Mouse (Mus musculus) C2C12 (cell line): ENCODE data around the gene Pcbp2. TPM values are rescaled to one million over a fixed set of nuclear protein-coding genes. Genes with fewer than 3 reads are reported as not detected.

Source experiments
- H3K27me3 ChIP-seq: one replicate; pipeline ENCODE4 v1.6.1; 2011; ENCODE audit not compliant: control insufficient read depth, insufficient read depth, insufficient read length
- H3K36me3 ChIP-seq: one replicate; pipeline ENCODE4 v1.6.1; 2011; ENCODE audit not compliant: control insufficient read depth, insufficient read depth
- H3K4me3 ChIP-seq: one replicate; pipeline ENCODE4 v1.5.1; 2011; ENCODE audit warnings: mild to moderate bottlenecking, control low read depth; ENCODE audit not compliant: poor library complexity, insufficient read depth, severe bottlenecking
- H3K79me2 ChIP-seq: one replicate; pipeline ENCODE4 v1.6.1; 2011; ENCODE audit not compliant: control insufficient read depth, insufficient read depth
- H3K79me3 ChIP-seq: one replicate; pipeline ENCODE4 v1.6.1; 2011; ENCODE audit warnings: low read depth, control low read depth
- H3ac ChIP-seq: one replicate; pipeline ENCODE3; 2011; ENCODE audit warnings: low read depth; ENCODE audit not compliant: control insufficient read depth, insufficient read length
- CEBPB ChIP-seq: IDR thresholded peaks from one replicate; pipeline ENCODE4 v1.6.1; 2011; ENCODE audit warnings: low read depth, mild to moderate bottlenecking, control low read depth, moderate library complexity
- CTCF ChIP-seq: IDR thresholded peaks from one replicate; pipeline ENCODE4 v1.5.1; 2011; ENCODE audit not compliant: control insufficient read depth, insufficient read depth, insufficient read length
- FOSL1 ChIP-seq: IDR thresholded peaks from one replicate; pipeline ENCODE4 v1.8.0; 2011; ENCODE audit warnings: mild to moderate bottlenecking, low read length; ENCODE audit not compliant: poor library complexity, insufficient read depth, severe bottlenecking
- MAX ChIP-seq: IDR thresholded peaks from one replicate; pipeline ENCODE4 v1.6.1; 2011; ENCODE audit warnings: mild to moderate bottlenecking, control low read depth
- MYOD1 ChIP-seq: IDR thresholded peaks from one replicate; pipeline ENCODE4 v1.6.1; 2011; ENCODE audit warnings: low read depth; ENCODE audit not compliant: control insufficient read depth, insufficient read length
- MYOG ChIP-seq: IDR thresholded peaks from one replicate; pipeline ENCODE4 v1.6.1; 2011; ENCODE audit not compliant: control insufficient read depth, insufficient read length; ENCODE audit errors: extremely low read depth
- USF1 ChIP-seq: IDR thresholded peaks from one replicate; pipeline ENCODE4 v1.6.1; 2011; ENCODE audit warnings: low read depth, mild to moderate bottlenecking, control low read depth, moderate library complexity
- polyA plus RNA-seq: library from polyadenylated mRNA; unstranded; fragments of >200 nt; fragmentation: generic; extraction: Trizol; gene quantifications from one replicate; pipeline ENCODE4 v1.2.1, GENCODE M21; 2012; ENCODE audit warnings: missing spikeins

Pcbp2 gene
- polyA plus RNA-seq, 1 experiment = 1,132 TPM

DNA sequence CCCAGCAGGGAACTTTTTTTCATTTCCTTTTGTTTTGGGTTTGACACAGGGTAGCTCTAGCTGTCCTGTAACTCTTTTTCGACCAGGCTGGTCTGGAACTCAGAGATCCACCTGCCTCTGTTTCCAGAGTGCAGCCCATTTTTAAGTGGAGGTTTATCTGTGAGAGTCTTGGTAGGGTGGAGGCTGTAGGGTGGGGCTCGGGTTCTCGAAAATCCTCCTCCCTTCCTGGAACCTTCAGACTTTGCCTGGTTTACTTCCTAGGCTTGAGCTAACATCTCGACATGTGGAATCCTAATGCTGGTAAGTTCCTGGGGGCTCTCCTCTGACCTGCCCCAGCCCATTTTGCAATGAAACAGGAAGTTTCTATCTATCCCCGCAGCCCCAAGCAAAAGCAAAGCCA, 10.5 kb upstream of the Pcbp2 start:
- Histone ChIP-seq H3K27me3 (no peaks in the 10 kb centered on the region), H3K79me2 (peaks cover 35% of the 10 kb centered on the region), H3K79me3 (peaks cover 14% of the 10 kb centered on the region), H3K36me3 (peaks cover 20% of the 10 kb centered on the region), H3ac (no peak overlapping the region), H3K4me3 (peak overlapping the region; percentile 55)
- TF ChIP-seq FOSL1 (no peak), CTCF (no peak), MYOG (no peak), CEBPB (no peak), MAX (no peak), MYOD1 (no peak), USF1 (no peak)

- Histone ChIP-seq H3ac (no peak overlapping the region), H3K36me3 (peaks cover 25% of the 10 kb centered on the region), H3K27me3 (no peaks in the 10 kb centered on the region), H3K79me3 (peaks cover 14% of the 10 kb centered on the region), H3K79me2 (peaks cover 35% of the 10 kb centered on the region), H3K4me3 (peak overlapping the region; percentile 55)
- TF ChIP-seq CTCF = no peak
- no peak for TF ChIP-seq CEBPB
- no peak for TF ChIP-seq FOSL1
- TF ChIP-seq MAX = no peak
- TF ChIP-seq USF1 = no peak
- TF ChIP-seq MYOG = no peak
- TF ChIP-seq MYOD1 = no peak
These were observed 9.9 kb upstream of the Pcbp2 start for GRCm38 (mm10) chr15:102460409-102460808.

DNA sequence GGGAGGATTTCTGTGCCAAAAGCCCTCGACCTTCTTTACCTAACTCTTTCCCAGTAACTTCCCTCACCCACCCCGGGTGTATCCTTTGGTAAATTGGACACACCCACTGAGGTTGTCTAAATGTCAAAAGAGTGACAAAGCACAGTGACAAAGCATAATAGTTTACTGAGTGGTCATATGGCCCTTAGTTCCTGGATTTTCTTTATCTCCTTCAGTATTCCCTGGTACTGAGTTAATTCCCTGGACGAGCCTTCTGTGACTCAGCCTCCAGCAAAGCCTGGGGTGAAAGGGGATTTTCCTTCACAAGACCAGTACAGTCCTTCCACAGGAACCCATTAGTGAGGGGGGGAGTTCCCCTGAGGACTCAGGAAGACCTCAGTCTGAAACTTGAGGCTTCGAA, 9.4 kb upstream of the Pcbp2 start:
- TF ChIP-seq MYOD1 = no peak
- TF ChIP-seq USF1 = peak; percentile 78
- no peak for TF ChIP-seq MYOG
- no peak for TF ChIP-seq FOSL1
- TF ChIP-seq CEBPB = no peak
- Histone ChIP-seq H3K36me3 (peaks cover 30% of the 10 kb centered on the region), H3K79me2 (peaks cover 35% of the 10 kb centered on the region), H3K4me3 (peak overlapping the region; percentile 55), H3K79me3 (peaks cover 14% of the 10 kb centered on the region), H3ac (no peak overlapping the region), H3K27me3 (no peaks in the 10 kb centered on the region)

GRCm38 (mm10) chr15:102461430-102462075, 8.8 kb upstream of the Pcbp2 start:
- Histone ChIP-seq H3K4me3 (peak overlapping the region; percentile 55), H3ac (no peak overlapping the region), H3K79me2 (peaks cover 35% of the 10 kb centered on the region), H3K79me3 (peaks cover 14% of the 10 kb centered on the region), H3K36me3 (peaks cover 36% of the 10 kb centered on the region), H3K27me3 (no peaks in the 10 kb centered on the region)
- TF ChIP-seq CTCF (no peak), FOSL1 (no peak), CEBPB (no peak), MYOG (no peak), USF1 (no peak)

DNA sequence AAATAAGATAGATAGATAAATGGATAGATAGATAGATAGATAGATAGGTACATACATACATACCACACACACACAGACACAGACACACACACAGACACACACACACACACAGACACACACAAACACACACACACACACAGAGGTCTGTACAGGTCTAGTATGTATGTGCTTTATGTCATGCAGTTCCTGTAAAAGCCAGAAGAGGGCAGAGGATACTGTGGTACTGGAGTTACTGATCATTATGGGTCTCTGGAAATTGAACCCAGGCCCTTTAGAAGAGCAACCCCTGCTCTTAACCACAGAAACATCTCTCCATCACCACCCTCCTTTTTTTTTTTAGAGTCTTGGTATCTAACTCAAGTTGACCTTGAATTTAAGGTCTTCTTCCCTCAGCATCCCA, 6.7 kb upstream of the Pcbp2 start:
- no peaks in the 10 kb centered on the region for H3K27me3 ChIP-seq
- H3K79me2 ChIP-seq = peaks cover 35% of the 10 kb centered on the region
- H3ac ChIP-seq = no peak overlapping the region
- H3K79me3 ChIP-seq = peaks cover 15% of the 10 kb centered on the region
- H3K4me3 ChIP-seq = no peak overlapping the region
- peaks cover 46% of the 10 kb centered on the region for H3K36me3 ChIP-seq
- no peak for TF ChIP-seq MYOD1
- no peak for TF ChIP-seq CEBPB
- no peak for TF ChIP-seq CTCF
- TF ChIP-seq MYOG = no peak
- TF ChIP-seq FOSL1 = no peak
- TF ChIP-seq USF1 = no peak
- no peak for TF ChIP-seq MAX

DNA sequence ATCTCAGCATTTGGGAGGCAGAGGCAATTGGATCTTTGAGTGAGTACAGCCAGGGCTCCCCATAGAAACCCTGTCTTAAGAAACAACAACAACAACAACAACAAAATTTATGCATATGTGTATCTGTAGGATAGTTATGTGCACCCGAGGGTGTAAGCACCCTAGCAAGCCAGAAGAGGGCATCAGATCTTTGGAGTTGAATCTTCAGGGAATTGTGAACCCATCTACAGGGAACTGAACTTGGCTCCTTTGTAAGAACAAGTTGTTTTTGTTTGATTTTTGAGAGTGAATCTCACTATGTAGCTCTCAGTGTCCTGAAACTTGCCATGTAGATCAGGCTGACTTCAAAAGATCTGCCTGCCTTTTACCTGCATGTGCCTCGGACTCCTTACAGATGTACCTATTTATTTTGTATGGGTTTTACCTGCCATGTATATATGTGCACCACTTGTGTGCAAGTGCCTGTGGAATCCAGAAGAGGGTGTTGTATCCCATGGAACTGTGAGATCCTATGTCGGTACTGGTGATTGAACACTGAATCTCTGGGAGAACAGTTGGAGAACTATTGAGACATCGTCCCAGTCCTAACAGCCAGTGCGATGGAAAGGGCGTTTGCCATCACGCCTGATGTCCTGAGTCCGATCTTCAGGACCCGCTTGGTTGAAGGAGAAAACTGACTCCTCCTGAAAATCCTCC, 1.5 kb upstream of the Pcbp2 start:
- Histone ChIP-seq H3ac (no peak overlapping the region), H3K36me3 (peaks cover 58% of the 10 kb centered on the region), H3K4me3 (no peak overlapping the region), H3K27me3 (no peaks in the 10 kb centered on the region), H3K79me2 (peaks cover 34% of the 10 kb centered on the region), H3K79me3 (peaks cover 29% of the 10 kb centered on the region)
- TF ChIP-seq CEBPB (no peak), MYOD1 (no peak), MYOG (no peak), USF1 (no peak), FOSL1 (no peak), CTCF (no peak), MAX (no peak)
